Mouse (Mus musculus) brain, adult 2 months (tissue): ENCODE data around the gene Tex101.
"Not testable (repeated sequence)": the region's sequence is repeated elsewhere in the genome, so short reads cannot be mapped to it uniquely, and the experiment has no call there.

Source experiments
- DNase-seq: peaks from one replicate; pipeline ENCODE4 v3.0.0; 2011; ENCODE audit warnings: low read depth, low spot score

Gene Tex101

GRCm38 (mm10) chr7:24636264-24636663, 40.2 kb downstream of the Tex101 start, which contains the start of gene Lypd3:
Gene Lypd3, plus strand, starts transcription at chr7:24636550.
- DNase-seq, result no peak

- DNase-seq, result no peak
Observed at GRCm38 (mm10) chr7:24630116-24630880, 46.2 kb downstream of the Tex101 start.

- DNase-seq, result no peak
Observed at GRCm38 (mm10) chr7:24629672-24630071, 46.8 kb downstream of the Tex101 start.

GRCm38 (mm10) chr7:24628685-24629610, 47.5 kb downstream of the Tex101 start:
- peak; percentile 53 for DNase-seq

GRCm38 (mm10) chr7:24622967-24623366, 53.5 kb downstream of the Tex101 start:
- no peak for DNase-seq

GRCm38 (mm10) chr7:24621193-24621592, 55.3 kb downstream of the Tex101 start:
- DNase-seq, result no peak

GRCm38 (mm10) chr7:24619671-24620397, 56.6 kb downstream of the Tex101 start:
- DNase-seq, result no peak

- DNase-seq, result not testable (repeated sequence)
Observed at GRCm38 (mm10) chr7:24618374-24618773, 58.1 kb downstream of the Tex101 start.
